Mouse (Mus musculus) intestine, embryonic 15.5 days (tissue): ENCODE measurements around the gene Spata17. TPM values are rescaled to one million over a fixed set of nuclear protein-coding genes. Genes with fewer than 3 reads are reported as not detected.

ENCODE experiments used
- ATAC-seq: fragments of 200-750 bp; cut with Nextera tagmentation; 2 replicates; pipeline ENCODE4 v1.8.0; 2017; ENCODE audit warnings: moderate TSS enrichment, moderate library complexity
- H3K27ac ChIP-seq: fragments of 300-500 bp; sonication (generic); 2 replicates; pipeline ENCODE4 v1.5.1; 2015; ENCODE audit warnings: mild to moderate bottlenecking, inconsistent platforms
- H3K27me3 ChIP-seq: fragments of 300-500 bp; sonication (generic); replicated peaks from 2 replicates; pipeline ENCODE4 v1.6.1; 2015; ENCODE audit warnings: inconsistent platforms
- H3K36me3 ChIP-seq: fragments of 300-500 bp; sonication (generic); 2 replicates; pipeline ENCODE4 v1.6.1; 2015; ENCODE audit warnings: inconsistent platforms
- H3K4me1 ChIP-seq: fragments of 300-500 bp; sonication (generic); replicated peaks from 2 replicates; pipeline ENCODE4 v1.6.1; 2015; ENCODE audit warnings: inconsistent platforms
- H3K4me2 ChIP-seq: fragments of 300-500 bp; sonication (generic); replicated peaks from 2 replicates; pipeline ENCODE4 v1.6.1; 2015; ENCODE audit warnings: mild to moderate bottlenecking, inconsistent platforms
- H3K4me3 ChIP-seq: fragments of 300-500 bp; sonication (generic); replicated peaks from 2 replicates; pipeline ENCODE4 v1.5.1; 2015; ENCODE audit warnings: inconsistent platforms
- H3K9ac ChIP-seq: fragments of 300-500 bp; sonication (generic); 2 replicates; pipeline ENCODE4 v1.6.1; 2015; ENCODE audit warnings: inconsistent platforms
- H3K9me3 ChIP-seq: fragments of 300-500 bp; sonication (generic); 2 replicates; pipeline ENCODE4 v1.6.1; 2016; ENCODE audit warnings: inconsistent platforms
- WGBS: fragments of 180-500 bp; shearing (Covaris S2); methylation state at CpG from one replicate; pipeline ENCODE4 v1.1.7; 2015; 5-methylcytosine and 5-hydroxymethylcytosine counted together
- polyA plus RNA-seq: library from polyadenylated mRNA; unstranded; fragments of >200 nt; fragmentation: Nextera tagmentation; extraction: Ambion mirVana; gene quantifications from 2 replicates; pipeline ENCODE4 v1.2.1, GENCODE M21; 2015

The Spata17 gene
- polyA plus RNA-seq, 1 experiment from 2014 or later, result 0.85 TPM

GRCm38 (mm10) chr1:187230255-187230654 is 15.0 kb upstream of the Spata17 start:
- Histone ChIP-seq H3K9me3 (no peaks in the 10 kb centered on the region), H3K4me2 (no peak overlapping the region), H3K4me3 (no peak overlapping the region), H3K36me3 (no peaks in the 10 kb centered on the region), H3K27me3 (no peaks in the 10 kb centered on the region), H3K27ac (no peak overlapping the region), H3K9ac (no peak overlapping the region), H3K4me1 (peaks cover 23% of the 10 kb centered on the region)
- no peak for ATAC-seq
- WGBS, result 95% methylated on average over 5 of the region's 5 CpGs

DNA sequence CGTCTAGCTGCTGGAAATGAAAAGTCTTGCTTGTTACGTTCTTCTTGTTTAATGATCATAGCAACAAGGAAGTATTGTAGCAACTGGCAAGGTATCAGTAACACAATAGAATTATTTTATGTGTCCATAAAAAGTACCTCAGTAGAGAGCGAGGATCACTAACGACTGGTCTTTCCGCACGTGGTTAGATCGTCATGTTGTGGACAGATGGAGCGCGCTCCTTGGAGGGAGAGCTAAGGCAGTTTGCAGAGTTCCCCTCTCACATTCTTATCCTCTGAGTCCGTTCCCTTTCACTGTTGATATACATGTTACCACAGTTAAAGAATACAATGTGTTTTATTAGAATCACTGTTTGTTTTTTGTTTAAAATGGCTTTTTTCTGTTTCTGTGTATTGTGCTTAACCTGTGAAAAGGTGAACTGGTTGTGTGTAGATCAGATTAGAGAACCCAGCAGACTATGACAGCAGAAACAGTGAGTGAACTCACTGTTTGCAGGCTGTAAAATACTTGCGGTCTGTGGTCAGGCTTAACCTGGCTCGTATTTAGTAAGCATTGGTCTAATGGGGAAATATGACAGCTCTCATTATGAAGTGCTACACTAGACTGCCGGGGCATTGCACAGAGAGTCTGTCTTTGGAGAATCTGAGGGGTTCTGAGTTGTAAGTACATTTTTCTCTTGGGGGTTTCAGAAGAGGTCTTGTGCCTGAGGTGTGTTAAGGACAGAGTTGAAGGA is 13.3 kb upstream of the Spata17 start:
- no peaks in the 10 kb centered on the region for H3K36me3 ChIP-seq
- peak; percentile 50; the same call in 1 of the 2 replicates for ATAC-seq
- H3K27me3 ChIP-seq, result no peaks in the 10 kb centered on the region
- no peak overlapping the region for H3K4me3 ChIP-seq
- no peak overlapping the region for H3K9ac ChIP-seq
- no peaks in the 10 kb centered on the region for H3K9me3 ChIP-seq
- no peak overlapping the region for H3K27ac ChIP-seq
- WGBS, result 67% methylated on average over 13 of the region's 13 CpGs
- no peak overlapping the region for H3K4me2 ChIP-seq
- peaks cover 23% of the 10 kb centered on the region for H3K4me1 ChIP-seq

GRCm38 (mm10) chr1:187226328-187227025 is 11.2 kb upstream of the Spata17 start:
- H3K4me1 ChIP-seq, result peaks cover 23% of the 10 kb centered on the region
- no peaks in the 10 kb centered on the region for H3K9me3 ChIP-seq
- H3K9ac ChIP-seq, result no peak overlapping the region
- peak overlapping the region; percentile 62 for H3K27ac ChIP-seq
- H3K27me3 ChIP-seq, result no peaks in the 10 kb centered on the region
- peak; percentile 89 for ATAC-seq
- 46% methylated on average over 11 of the region's 11 CpGs for WGBS
- H3K4me2 ChIP-seq, result no peak overlapping the region
- H3K4me3 ChIP-seq, result no peak overlapping the region
- H3K36me3 ChIP-seq, result no peaks in the 10 kb centered on the region

- no peaks in the 10 kb centered on the region for H3K27me3 ChIP-seq
- H3K9ac ChIP-seq, result no peak overlapping the region
- no peak overlapping the region for H3K4me3 ChIP-seq
- H3K36me3 ChIP-seq, result no peaks in the 10 kb centered on the region
- no peak for ATAC-seq
- no peak overlapping the region for H3K4me2 ChIP-seq
- no peaks in the 10 kb centered on the region for H3K9me3 ChIP-seq
- WGBS, result 65% methylated on average over 6 of the region's 6 CpGs
- no peak overlapping the region for H3K27ac ChIP-seq
- H3K4me1 ChIP-seq, result peaks cover 2% of the 10 kb centered on the region; the same call in 1 of the 2 replicates
Observed at GRCm38 (mm10) chr1:187220756-187221155, 5.5 kb upstream of the Spata17 start.

DNA sequence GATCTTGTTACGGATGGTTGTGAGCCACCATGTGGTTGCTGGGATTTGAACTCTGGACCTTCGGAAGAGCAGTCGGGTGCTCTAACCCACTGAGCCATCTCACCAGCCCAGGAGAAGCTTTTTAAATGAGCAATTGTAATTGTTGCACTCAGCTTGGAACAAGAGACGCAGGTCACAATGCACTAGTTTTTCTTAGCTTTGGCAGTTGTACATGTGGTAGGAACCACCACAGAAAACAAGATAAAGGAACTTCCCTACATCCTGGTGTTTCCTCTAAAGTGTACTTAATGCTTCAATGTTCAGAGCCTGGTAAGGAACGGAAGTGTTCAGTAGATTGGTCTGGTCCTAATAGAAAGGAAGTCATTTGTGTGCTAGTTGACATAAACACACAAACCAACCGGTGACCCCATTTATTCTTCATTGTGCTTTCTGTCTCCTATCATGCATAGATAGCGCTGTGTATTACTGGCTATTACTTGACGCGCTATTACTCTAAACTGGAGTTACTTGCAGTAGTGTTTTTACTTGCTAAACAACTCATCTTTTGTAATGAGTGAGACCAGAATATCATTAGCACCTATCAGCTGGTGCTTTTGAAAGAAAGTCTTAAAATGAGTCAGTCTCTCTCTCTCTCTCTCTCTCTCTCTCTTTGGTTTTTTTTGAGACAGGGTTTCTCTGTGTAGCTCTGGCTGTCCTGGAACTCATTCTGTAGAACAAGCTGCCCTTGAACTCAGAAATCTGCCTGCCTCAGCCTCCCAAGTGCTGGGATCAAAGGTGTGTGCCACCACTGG is 1.6 kb upstream of the Spata17 start:
- no peak for ATAC-seq
- Histone ChIP-seq H3K27me3 (no peaks in the 10 kb centered on the region), H3K4me1 (no peaks in the 10 kb centered on the region), H3K27ac (no peak overlapping the region), H3K9me3 (no peaks in the 10 kb centered on the region), H3K4me2 (no peak overlapping the region), H3K36me3 (no peaks in the 10 kb centered on the region), H3K4me3 (no peak overlapping the region), H3K9ac (no peak overlapping the region)
- 91% methylated on average over 9 of the region's 9 CpGs for whole genome bisulfite sequencing

- 64% methylated on average over 4 of the region's 4 CpGs for WGBS
- ATAC-seq, result peak; percentile 46
- no peaks in the 10 kb centered on the region for H3K36me3 ChIP-seq
Observed at GRCm38 (mm10) chr1:187210736-187211135, 4.5 kb downstream of the Spata17 start.

DNA sequence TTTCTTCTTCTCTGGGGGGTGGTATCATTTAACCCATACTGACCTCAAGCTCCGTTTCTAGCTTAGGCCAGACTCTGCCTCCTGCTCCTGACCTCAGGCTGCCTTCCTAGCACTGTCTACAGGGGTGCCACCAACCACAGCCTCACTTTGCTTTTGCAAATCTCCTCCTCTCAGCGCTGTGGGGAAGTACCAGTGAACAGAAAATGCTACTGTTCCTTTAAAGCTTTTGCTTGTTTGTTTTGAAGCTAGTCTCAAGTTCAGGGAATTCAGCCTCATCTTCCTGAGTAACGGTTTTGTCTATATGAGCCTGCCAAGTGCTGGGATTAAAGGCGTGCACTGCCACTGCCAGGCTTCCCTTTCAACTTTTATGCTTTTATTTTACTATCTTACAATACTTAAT is 5.8 kb downstream of the Spata17 start:
- no peak overlapping the region for H3K4me3 ChIP-seq
- H3K4me2 ChIP-seq, result no peak overlapping the region
- H3K9ac ChIP-seq, result no peak overlapping the region
- no peaks in the 10 kb centered on the region for H3K36me3 ChIP-seq
- H3K4me1 ChIP-seq, result no peaks in the 10 kb centered on the region
- H3K27me3 ChIP-seq, result no peaks in the 10 kb centered on the region
- no peak overlapping the region for H3K27ac ChIP-seq
- WGBS, result 46% methylated on average over 4 of the region's 4 CpGs
- no peak for ATAC-seq
- no peaks in the 10 kb centered on the region for H3K9me3 ChIP-seq

More at GRCm38 (mm10) chr1:187210736-187211135, 4.5 kb downstream of the Spata17 start:
- H3K27ac ChIP-seq, result no peak overlapping the region
- no peaks in the 10 kb centered on the region for H3K9me3 ChIP-seq
- no peak overlapping the region for H3K4me2 ChIP-seq
- no peak overlapping the region for H3K4me3 ChIP-seq
- H3K9ac ChIP-seq, result no peak overlapping the region
- H3K4me1 ChIP-seq, result no peaks in the 10 kb centered on the region
- H3K27me3 ChIP-seq, result no peaks in the 10 kb centered on the region

- WGBS, result 63% methylated on average over 6 of the region's 6 CpGs
- no peak overlapping the region for H3K27ac ChIP-seq
- H3K36me3 ChIP-seq, result no peaks in the 10 kb centered on the region
- H3K4me1 ChIP-seq, result no peaks in the 10 kb centered on the region
- H3K9me3 ChIP-seq, result no peaks in the 10 kb centered on the region
- no peak overlapping the region for H3K9ac ChIP-seq
- H3K4me3 ChIP-seq, result no peak overlapping the region
- ATAC-seq, result no peak
- H3K4me2 ChIP-seq, result no peak overlapping the region
- H3K27me3 ChIP-seq, result no peaks in the 10 kb centered on the region
Observed at GRCm38 (mm10) chr1:187205506-187205905, 9.8 kb downstream of the Spata17 start.

DNA sequence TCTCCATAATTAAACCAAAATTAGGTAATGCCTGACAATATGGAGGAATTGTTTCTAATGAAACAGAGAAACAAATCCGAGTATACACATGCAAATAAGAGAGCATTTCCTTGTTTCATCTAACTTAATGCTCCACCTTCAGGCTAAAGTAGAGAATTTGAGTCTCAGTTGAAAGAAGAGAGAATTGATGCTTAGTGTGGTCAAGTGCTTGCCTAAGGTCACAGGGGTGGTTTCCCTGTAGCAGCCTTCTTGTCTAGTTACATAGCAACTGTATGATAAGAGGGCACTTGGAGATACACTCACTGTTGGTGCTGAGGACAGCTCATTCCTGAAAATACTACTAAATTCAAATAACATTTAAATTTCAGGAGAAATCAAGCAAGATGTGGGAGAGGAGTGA is 36.7 kb downstream of the Spata17 start:
- WGBS, result 72% methylated on average over 1 of the region's 1 CpGs
- H3K36me3 ChIP-seq, result no peaks in the 10 kb centered on the region
- no peaks in the 10 kb centered on the region for H3K4me1 ChIP-seq
- no peak overlapping the region for H3K4me2 ChIP-seq
- no peaks in the 10 kb centered on the region for H3K27me3 ChIP-seq
- no peak overlapping the region for H3K27ac ChIP-seq
- no peak overlapping the region for H3K4me3 ChIP-seq
- no peak for ATAC-seq
- no peaks in the 10 kb centered on the region for H3K9me3 ChIP-seq
- H3K9ac ChIP-seq, result no peak overlapping the region

- no peak overlapping the region for H3K4me3 ChIP-seq
- H3K27me3 ChIP-seq, result no peaks in the 10 kb centered on the region
- ATAC-seq, result no peak
- 83% methylated on average over 1 of the region's 1 CpGs for WGBS
- no peaks in the 10 kb centered on the region for H3K4me1 ChIP-seq
- no peaks in the 10 kb centered on the region for H3K9me3 ChIP-seq
- no peak overlapping the region for H3K4me2 ChIP-seq
- no peak overlapping the region for H3K27ac ChIP-seq
- H3K9ac ChIP-seq, result no peak overlapping the region
- H3K36me3 ChIP-seq, result no peaks in the 10 kb centered on the region
Observed at GRCm38 (mm10) chr1:187175991-187176390, 39.3 kb downstream of the Spata17 start.

- Histone ChIP-seq H3K4me1 (no peaks in the 10 kb centered on the region), H3K27ac (no peak overlapping the region), H3K9me3 (no peaks in the 10 kb centered on the region), H3K27me3 (no peaks in the 10 kb centered on the region), H3K4me3 (no peak overlapping the region), H3K36me3 (no peaks in the 10 kb centered on the region), H3K4me2 (no peak overlapping the region), H3K9ac (no peak overlapping the region)
- ATAC-seq, result no peak
- WGBS, result 47% methylated on average over 3 of the region's 3 CpGs
Observed at GRCm38 (mm10) chr1:187170361-187170760, 44.9 kb downstream of the Spata17 start.

DNA sequence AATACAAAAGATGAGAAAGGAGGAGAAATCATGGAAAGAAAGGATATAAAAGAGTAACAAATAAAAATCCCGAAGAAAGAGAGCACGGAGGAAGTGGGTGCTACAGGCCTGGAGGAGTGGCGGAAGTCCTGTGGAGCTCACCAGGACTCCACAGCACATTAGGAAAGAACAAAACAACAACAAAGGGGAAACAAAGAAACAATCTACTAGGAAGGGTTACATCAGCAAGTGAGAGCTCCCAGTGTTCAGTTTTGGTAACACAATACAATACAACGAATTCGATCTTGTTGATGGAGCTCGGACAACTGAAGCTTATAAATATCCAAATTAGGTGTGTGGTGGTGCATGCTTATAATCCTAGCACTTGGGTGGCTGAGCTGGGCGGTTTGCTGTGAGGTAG is 45.6 kb downstream of the Spata17 start:
- ATAC-seq, result no peak
- no peak overlapping the region for H3K4me3 ChIP-seq
- no peaks in the 10 kb centered on the region for H3K27me3 ChIP-seq
- no peaks in the 10 kb centered on the region for H3K36me3 ChIP-seq
- H3K4me2 ChIP-seq, result no peak overlapping the region
- H3K27ac ChIP-seq, result no peak overlapping the region
- no peaks in the 10 kb centered on the region for H3K9me3 ChIP-seq
- WGBS, result 82% methylated on average over 7 of the region's 7 CpGs
- no peaks in the 10 kb centered on the region for H3K4me1 ChIP-seq
- no peak overlapping the region for H3K9ac ChIP-seq
